Mouse (Mus musculus): ENCODE data around the gene Arhgap10. TPM values are rescaled to one million over a fixed set of nuclear protein-coding genes. Genes with fewer than 3 reads are reported as not detected.

The Arhgap10 gene
- polyA plus RNA-seq, 1 experiment = 4.0 TPM

DNA sequence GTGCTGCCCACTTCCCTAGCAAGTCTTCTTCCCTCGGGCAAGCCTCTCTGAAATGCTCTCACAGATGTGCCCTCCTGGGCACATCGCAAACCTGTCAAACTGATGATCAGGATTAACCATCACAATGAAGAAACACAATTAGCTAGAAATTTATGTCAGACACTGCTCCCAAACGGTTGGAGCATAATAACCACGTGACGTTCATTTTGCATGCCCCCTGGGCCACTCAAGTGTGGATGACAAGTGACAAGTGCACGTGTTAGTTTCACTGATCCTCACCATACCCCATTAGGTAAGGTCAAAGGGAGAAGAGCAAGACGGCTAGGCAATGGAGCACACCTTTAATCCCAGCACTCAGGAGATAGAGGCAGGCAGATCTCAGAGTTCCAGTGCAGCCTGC is 58.1 kb downstream of the Arhgap10 start:
- Histone ChIP-seq H3K36me3 (ENCODE audit: control insufficient read depth, insufficient read depth, low read length) (no peaks in the 10 kb centered on the region), H3K4me3 (ENCODE audit: low read depth, low read length) (no peak overlapping the region), H3K27ac (ENCODE audit: insufficient read depth, low read depth, low read length) (no peak overlapping the region), H3K4me1 (ENCODE audit: control insufficient read depth, insufficient read depth, insufficient read length, low read length) (no peaks in the 10 kb centered on the region), H3K27me3 (ENCODE audit: control insufficient read depth, insufficient read depth, low read length) (no peaks in the 10 kb centered on the region)
- WGBS = 81% methylated on average over 7 of the region's 7 CpGs
- TF ChIP-seq POLR2A (IDR thresholded peaks at IDR 0.05; ENCODE audit: low read depth, low read length) = no peak
- TF ChIP-seq CTCF (IDR thresholded peaks at IDR 0.05; ENCODE audit: extremely low read depth, insufficient read length, insufficient replicate concordance, low read depth, low read length) = no peak

- TF ChIP-seq POLR2A (IDR thresholded peaks at IDR 0.05; ENCODE audit: low read depth, low read length) (no peak), CTCF (IDR thresholded peaks at IDR 0.05; ENCODE audit: extremely low read depth, insufficient read length, insufficient replicate concordance, low read depth, low read length) (no peak)
- no peaks in the 10 kb centered on the region for H3K4me1 ChIP-seq (ENCODE audit: control insufficient read depth, insufficient read depth, insufficient read length, low read length)
- 89% methylated on average over 4 of the region's 4 CpGs for whole genome bisulfite sequencing
- no peaks in the 10 kb centered on the region for H3K36me3 ChIP-seq (ENCODE audit: control insufficient read depth, insufficient read depth, low read length)
- no peaks in the 10 kb centered on the region for H3K27me3 ChIP-seq (ENCODE audit: control insufficient read depth, insufficient read depth, low read length)
- H3K27ac ChIP-seq (ENCODE audit: insufficient read depth, low read depth, low read length) = no peak overlapping the region
- H3K4me3 ChIP-seq (ENCODE audit: low read depth, low read length) = no peak overlapping the region
Measured at GRCm38 (mm10) chr8:77458575-77458974, 59.2 kb downstream of the Arhgap10 start.

DNA sequence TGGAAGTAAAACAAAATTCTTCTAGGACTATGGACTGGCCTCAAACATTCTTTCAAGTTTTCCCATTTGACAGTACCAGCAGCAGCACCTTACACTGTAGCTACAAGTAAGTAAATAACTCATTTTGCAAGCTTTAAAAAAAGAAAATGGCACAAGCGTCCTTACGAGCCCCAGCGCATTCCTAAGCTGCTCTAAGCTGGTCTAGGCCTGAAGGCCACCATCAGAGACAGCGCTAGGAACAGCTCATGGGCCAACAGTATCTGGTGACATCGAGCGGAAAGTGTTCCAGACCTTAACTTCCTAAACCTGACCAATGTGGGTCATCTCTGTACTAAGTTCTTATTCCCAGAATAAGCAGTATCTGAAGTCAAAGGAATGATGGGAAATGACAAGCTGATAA is 61.5 kb downstream of the Arhgap10 start:
- no peaks in the 10 kb centered on the region for H3K36me3 ChIP-seq (ENCODE audit: control insufficient read depth, insufficient read depth, low read length)
- H3K27me3 ChIP-seq (ENCODE audit: control insufficient read depth, insufficient read depth, low read length) = no peaks in the 10 kb centered on the region
- no peak overlapping the region for H3K27ac ChIP-seq (ENCODE audit: insufficient read depth, low read depth, low read length)
- no peaks in the 10 kb centered on the region for H3K4me1 ChIP-seq (ENCODE audit: control insufficient read depth, insufficient read depth, insufficient read length, low read length)
- TF ChIP-seq POLR2A (IDR thresholded peaks at IDR 0.05; ENCODE audit: low read depth, low read length) (no peak), CTCF (IDR thresholded peaks at IDR 0.05; ENCODE audit: extremely low read depth, insufficient read length, insufficient replicate concordance, low read depth, low read length) (no peak)
- no peak overlapping the region for H3K4me3 ChIP-seq (ENCODE audit: low read depth, low read length)
- 90% methylated on average over 6 of the region's 6 CpGs for WGBS

- WGBS = 89% methylated on average over 9 of the region's 9 CpGs
- Histone ChIP-seq H3K27me3 (ENCODE audit: control insufficient read depth, insufficient read depth, low read length) (no peaks in the 10 kb centered on the region), H3K27ac (ENCODE audit: insufficient read depth, low read depth, low read length) (no peak overlapping the region), H3K4me3 (ENCODE audit: low read depth, low read length) (no peak overlapping the region), H3K4me1 (ENCODE audit: control insufficient read depth, insufficient read depth, insufficient read length, low read length) (peaks cover 3% of the 10 kb centered on the region; the same call in 1 of the 2 replicates), H3K36me3 (ENCODE audit: control insufficient read depth, insufficient read depth, low read length) (no peaks in the 10 kb centered on the region)
- TF ChIP-seq POLR2A (IDR thresholded peaks at IDR 0.05; ENCODE audit: low read depth, low read length) = no peak
- no peak for TF ChIP-seq CTCF (IDR thresholded peaks at IDR 0.05; ENCODE audit: extremely low read depth, insufficient read length, insufficient replicate concordance, low read depth, low read length)
Measured at GRCm38 (mm10) chr8:77453836-77454235, 63.9 kb downstream of the Arhgap10 start.

DNA sequence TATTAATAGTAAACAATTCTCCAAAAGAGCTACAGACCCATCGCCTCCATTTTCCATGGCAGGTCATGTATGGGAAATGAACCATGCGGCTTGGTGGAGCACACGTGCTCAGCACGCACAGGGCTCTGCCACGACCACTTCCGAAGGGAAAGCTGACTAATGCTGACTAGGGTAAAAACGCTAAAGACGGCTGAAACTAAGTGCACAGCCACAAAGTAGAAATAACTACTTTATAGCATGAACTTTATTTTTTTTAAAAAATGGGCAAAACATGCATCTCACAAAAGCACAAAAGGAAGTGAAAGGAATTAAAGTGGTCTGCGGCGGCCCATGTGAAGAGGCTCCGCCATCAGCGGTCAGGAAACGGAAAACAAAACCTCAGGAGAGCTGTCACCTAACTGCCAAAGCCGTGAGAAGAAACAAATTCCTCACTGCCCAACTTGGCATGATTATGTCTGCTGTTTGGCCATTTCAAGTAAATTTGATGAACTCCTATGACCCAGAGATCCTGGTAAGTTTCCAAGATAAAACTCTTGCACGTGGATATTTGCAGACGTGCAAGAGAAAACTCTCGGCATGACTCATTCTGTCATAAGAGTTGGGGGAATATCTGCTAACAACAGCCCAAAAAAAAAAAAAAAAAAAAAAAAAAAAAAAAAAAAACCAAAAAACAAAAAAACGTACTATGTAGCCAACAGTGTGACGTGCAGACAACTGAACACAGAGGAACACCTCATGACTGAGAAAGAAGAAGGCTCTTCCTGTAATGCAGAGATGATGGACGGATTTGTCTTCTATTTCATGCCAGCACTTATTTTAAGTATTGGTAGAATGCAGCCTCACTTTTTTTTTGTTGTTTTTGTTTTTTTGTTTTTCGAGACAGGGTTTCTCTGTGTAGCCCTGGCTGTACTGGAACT is 66.0 kb downstream of the Arhgap10 start:
- TF ChIP-seq CTCF (IDR thresholded peaks at IDR 0.05; ENCODE audit: extremely low read depth, insufficient read length, insufficient replicate concordance, low read depth, low read length) (no peak), POLR2A (IDR thresholded peaks at IDR 0.05; ENCODE audit: low read depth, low read length) (no peak)
- Histone ChIP-seq H3K36me3 (ENCODE audit: control insufficient read depth, insufficient read depth, low read length) (no peaks in the 10 kb centered on the region), H3K27ac (ENCODE audit: insufficient read depth, low read depth, low read length) (peak overlapping the region; percentile 22; the same call in 1 of the 2 replicates), H3K4me1 (ENCODE audit: control insufficient read depth, insufficient read depth, insufficient read length, low read length) (peaks cover 3% of the 10 kb centered on the region; the same call in 1 of the 2 replicates), H3K27me3 (ENCODE audit: control insufficient read depth, insufficient read depth, low read length) (no peaks in the 10 kb centered on the region), H3K4me3 (ENCODE audit: low read depth, low read length) (no peak overlapping the region)
- WGBS = 81% methylated on average over 21 of the region's 21 CpGs

DNA sequence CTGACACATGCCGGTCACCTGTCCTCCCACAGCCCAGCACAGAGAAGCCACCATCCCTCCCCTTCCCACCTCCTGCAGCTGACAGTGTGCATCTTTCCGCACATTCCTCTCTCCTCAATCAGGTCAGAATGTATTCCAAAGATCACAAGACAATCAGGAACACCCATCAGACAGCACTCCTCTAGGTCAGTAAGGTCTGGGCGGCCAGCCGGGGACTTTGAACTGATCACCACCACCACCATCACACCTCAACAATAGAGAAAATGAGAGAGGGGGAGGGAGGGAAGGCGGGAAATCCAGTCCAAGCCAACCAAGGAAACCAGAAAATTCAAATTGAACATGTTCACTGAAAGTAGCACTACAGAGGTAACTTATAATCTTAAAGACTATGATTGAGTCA is 66.7 kb downstream of the Arhgap10 start:
- Histone ChIP-seq H3K4me3 (ENCODE audit: low read depth, low read length) (no peak overlapping the region), H3K27me3 (ENCODE audit: control insufficient read depth, insufficient read depth, low read length) (no peaks in the 10 kb centered on the region), H3K36me3 (ENCODE audit: control insufficient read depth, insufficient read depth, low read length) (no peaks in the 10 kb centered on the region), H3K27ac (ENCODE audit: insufficient read depth, low read depth, low read length) (no peak overlapping the region), H3K4me1 (ENCODE audit: control insufficient read depth, insufficient read depth, insufficient read length, low read length) (peaks cover 3% of the 10 kb centered on the region; the same call in 1 of the 2 replicates)
- TF ChIP-seq POLR2A (IDR thresholded peaks at IDR 0.05; ENCODE audit: low read depth, low read length) (no peak), CTCF (IDR thresholded peaks at IDR 0.05; ENCODE audit: extremely low read depth, insufficient read length, insufficient replicate concordance, low read depth, low read length) (no peak)
- WGBS = 90% methylated on average over 5 of the region's 5 CpGs

GRCm38 (mm10) chr8:77446294-77446693 is 71.5 kb downstream of the Arhgap10 start:
- no peaks in the 10 kb centered on the region for H3K27me3 ChIP-seq (ENCODE audit: control insufficient read depth, insufficient read depth, low read length)
- no peak overlapping the region for H3K27ac ChIP-seq (ENCODE audit: insufficient read depth, low read depth, low read length)
- TF ChIP-seq POLR2A (IDR thresholded peaks at IDR 0.05; ENCODE audit: low read depth, low read length) (no peak), CTCF (IDR thresholded peaks at IDR 0.05; ENCODE audit: extremely low read depth, insufficient read length, insufficient replicate concordance, low read depth, low read length) (no peak)
- WGBS = 94% methylated on average over 12 of the region's 12 CpGs
- H3K4me3 ChIP-seq (ENCODE audit: low read depth, low read length) = no peak overlapping the region
- H3K36me3 ChIP-seq (ENCODE audit: control insufficient read depth, insufficient read depth, low read length) = no peaks in the 10 kb centered on the region
- peaks cover 3% of the 10 kb centered on the region; the same call in 1 of the 2 replicates for H3K4me1 ChIP-seq (ENCODE audit: control insufficient read depth, insufficient read depth, insufficient read length, low read length)
